Mouse (Mus musculus) kidney, adult 2 months (tissue): ENCODE data around the gene Snx29.

ENCODE experiments used
- CTCF ChIP-seq: fragments of 200-500 bp; conservative IDR thresholded peaks from 2 replicates; pipeline ENCODE4 v1.5.1; 2011; ENCODE audit warnings: low read depth, mild to moderate bottlenecking, control low read depth, low read length, moderate library complexity, mixed read lengths; ENCODE audit not compliant: insufficient read depth, insufficient read length
- POLR2A ChIP-seq: fragments of 200-500 bp; IDR thresholded peaks from one replicate; pipeline ENCODE4 v1.6.1; 2011; ENCODE audit warnings: low read depth, low read length, control low read depth

GRCm38 (mm10) chr16:11727331-11727730 lies 404.6 kb downstream of the Snx29 start:
- TF ChIP-seq CTCF (no peak), POLR2A (no peak)
